8 mouse cellular contexts compared by ENCODE assay signal in the genomic region with DNA sequence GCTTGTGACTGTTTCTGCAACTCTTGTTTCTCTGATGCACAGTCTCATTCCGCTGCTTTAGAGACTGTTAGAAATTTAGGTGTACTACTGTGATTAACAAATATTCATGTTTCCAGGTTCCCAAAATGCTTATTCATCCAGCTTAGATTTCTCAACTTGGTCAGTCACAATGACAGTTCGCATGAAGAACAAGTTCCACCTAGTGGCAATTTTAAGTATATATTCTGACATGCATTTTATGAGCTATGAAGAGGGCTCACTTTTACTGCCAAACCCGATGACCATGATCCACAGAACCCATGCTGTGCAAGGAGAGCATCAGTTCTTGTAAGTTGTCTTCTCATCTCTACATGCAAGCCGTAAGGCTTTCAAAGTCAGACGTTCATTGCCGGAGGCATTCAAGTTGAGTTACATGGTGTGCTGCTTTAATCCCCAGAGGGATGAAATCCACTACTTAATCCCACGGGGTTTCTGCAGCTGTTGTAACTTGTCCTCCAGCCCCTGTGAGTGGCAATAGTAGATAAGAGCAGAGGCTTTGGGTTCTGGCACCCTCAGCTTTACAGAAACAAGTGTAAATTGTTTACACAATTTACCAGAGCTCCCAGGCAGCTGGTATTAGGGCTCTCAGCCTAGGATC. TPM values are rescaled to one million over a fixed set of nuclear protein-coding genes. Genes with fewer than 3 reads are reported as not detected.
DNase-seq lines count a peak whose midpoint lies in the region; ATAC-seq and TF ChIP-seq lines count a peak whose summit lies in the region.

No protein-coding gene starts in this region.

- H3K27me3 ChIP-seq in forebrain, embryonic 14.5 days (replicated peaks; ENCODE audit: control insufficient read depth, insufficient read depth, low read length), result 0 out of 2 replicates have a peak, but pooled peaks cover 2% of the 10 kb centered on the region
- no peaks in the 10 kb centered on the region for H3K27me3 ChIP-seq in forebrain, embryonic 11.5 days (ENCODE audit: control insufficient read depth, insufficient read depth, low read length)
- no peaks in the 10 kb centered on the region for H3K27me3 ChIP-seq in liver, postnatal 0 days (ENCODE audit: insufficient read depth, low read length)
- peaks cover 2% of the 10 kb centered on the region for H3K27me3 ChIP-seq in liver, embryonic 11.5 days (replicated peaks; ENCODE audit: control insufficient read depth, insufficient read depth, low read length)

- no peak overlapping the region for H3K27ac ChIP-seq in forebrain, embryonic 14.5 days (ENCODE audit: low read depth, low read length)
- H3K27ac ChIP-seq in forebrain, embryonic 11.5 days (ENCODE audit: low read depth, low read length), result no peak overlapping the region
- H3K27ac ChIP-seq in liver, postnatal 0 days (ENCODE audit: low read depth), result no peak overlapping the region
- H3K27ac ChIP-seq in liver, embryonic 11.5 days (ENCODE audit: low read depth, low read length), result no peak overlapping the region

- no peak for ATAC-seq in forebrain, embryonic 14.5 days
- no peak for ATAC-seq in forebrain, embryonic 11.5 days (replicated peaks; ENCODE audit: low FRiP score)
- no peak for ATAC-seq in liver, postnatal 0 days
- no peak for ATAC-seq in liver, embryonic 11.5 days (replicated peaks; ENCODE audit: low FRiP score)
- ATAC-seq in erythroid progenitor cell, adult 5-6 weeks (replicated peaks; ENCODE audit: low FRiP score, poor library complexity, severe bottlenecking), result no peak

- H3K36me3 ChIP-seq in forebrain, embryonic 14.5 days (ENCODE audit: control insufficient read depth, insufficient read depth, low read length), result no peaks in the 10 kb centered on the region
- no peaks in the 10 kb centered on the region for H3K36me3 ChIP-seq in forebrain, embryonic 11.5 days (ENCODE audit: control insufficient read depth, insufficient read depth, low read length)
- no peaks in the 10 kb centered on the region for H3K36me3 ChIP-seq in liver, postnatal 0 days (replicated peaks; ENCODE audit: insufficient read depth, low read length)
- no peaks in the 10 kb centered on the region for H3K36me3 ChIP-seq in liver, embryonic 11.5 days (ENCODE audit: control insufficient read depth, insufficient read depth, low read length)

- WGBS in forebrain, embryonic 14.5 days, result 61% methylated on average over 7 of the region's 7 CpGs
- 57% methylated on average over 7 of the region's 7 CpGs for WGBS in forebrain, embryonic 11.5 days
- WGBS in liver, postnatal 0 days (ENCODE audit: insufficient replicate concordance), result 30% methylated on average over 7 of the region's 7 CpGs
- WGBS in liver, embryonic 11.5 days, result 47% methylated on average over 7 of the region's 7 CpGs

- peak; percentile 53 for DNase-seq in forebrain, embryonic 14.5 days (ENCODE audit: low spot score)
- no peak for DNase-seq in forebrain, embryonic 11.5 days (ENCODE audit: low spot score)
- DNase-seq in liver, postnatal 0 days, result no peak
- no peak for DNase-seq in liver, embryonic 11.5 days (ENCODE audit: low spot score)
- DNase-seq in brain, embryonic 14.5 days (ENCODE audit: low read depth), result peak; percentile 30
- DNase-seq in retina, embryonic 14.5 days (ENCODE audit: low spot score), result peak; percentile 61
- DNase-seq in neural tube, embryonic 10.5 days (ENCODE audit: extremely low spot score, low spot score), result no peak

- H3K4me1 ChIP-seq in forebrain, embryonic 14.5 days (ENCODE audit: control insufficient read depth, insufficient read depth, low read length), result no peaks in the 10 kb centered on the region
- no peaks in the 10 kb centered on the region for H3K4me1 ChIP-seq in forebrain, embryonic 11.5 days (replicated peaks; ENCODE audit: control insufficient read depth, insufficient read depth, low read length)
- H3K4me1 ChIP-seq in liver, postnatal 0 days (ENCODE audit: insufficient read depth), result no peaks in the 10 kb centered on the region
- no peaks in the 10 kb centered on the region; the same call in 1 of the 2 replicates for H3K4me1 ChIP-seq in liver, embryonic 11.5 days (replicated peaks; ENCODE audit: control insufficient read depth, insufficient read depth, low read length)

- peak; percentile 65 for TF ChIP-seq CTCF in liver, postnatal 0 days (IDR thresholded peaks at IDR 0.05; ENCODE audit: low read depth)
- TF ChIP-seq CTCF in brain, embryonic 14.5 days (IDR thresholded peaks at IDR 0.05; ENCODE audit: borderline replicate concordance, extremely low read depth, insufficient read depth, insufficient read length), result no peak

- TF ChIP-seq POLR2A in brain, embryonic 14.5 days (IDR thresholded peaks at IDR 0.05; ENCODE audit: borderline replicate concordance, extremely low read depth, insufficient read depth, insufficient read length, poor library complexity, severe bottlenecking), result no peak

- H3K9me3 ChIP-seq in forebrain, embryonic 14.5 days (replicated peaks; ENCODE audit: control insufficient read depth, low read length), result no peaks in the 10 kb centered on the region
- H3K9me3 ChIP-seq in forebrain, embryonic 11.5 days (ENCODE audit: control insufficient read depth, low read length), result no peaks in the 10 kb centered on the region
- H3K9me3 ChIP-seq in liver, postnatal 0 days (ENCODE audit: low read length), result no peaks in the 10 kb centered on the region
- H3K9me3 ChIP-seq in liver, embryonic 11.5 days (ENCODE audit: control insufficient read depth, low read length), result no peaks in the 10 kb centered on the region

- TF ChIP-seq EP300 in liver, postnatal 0 days (IDR thresholded peaks at IDR 0.05; ENCODE audit: low read depth), result no peak

- H3K4me2 ChIP-seq in forebrain, embryonic 14.5 days (ENCODE audit: low read length), result no peak overlapping the region
- H3K4me2 ChIP-seq in forebrain, embryonic 11.5 days (ENCODE audit: low read depth, low read length, severe bottlenecking), result no peak overlapping the region
- H3K4me2 ChIP-seq in liver, postnatal 0 days (ENCODE audit: low read depth, low read length), result no peak overlapping the region
- no peak overlapping the region for H3K4me2 ChIP-seq in liver, embryonic 11.5 days

- no peak overlapping the region for H3K4me3 ChIP-seq in forebrain, embryonic 14.5 days (ENCODE audit: low read depth, low read length)
- no peak overlapping the region for H3K4me3 ChIP-seq in forebrain, embryonic 11.5 days (ENCODE audit: low read depth, low read length)
- no peak overlapping the region for H3K4me3 ChIP-seq in liver, postnatal 0 days (ENCODE audit: low read depth, low read length)
- no peak overlapping the region for H3K4me3 ChIP-seq in liver, embryonic 11.5 days (ENCODE audit: low read depth, low read length)

- no peak overlapping the region for H3K9ac ChIP-seq in forebrain, embryonic 14.5 days (ENCODE audit: low read length)
- H3K9ac ChIP-seq in forebrain, embryonic 11.5 days (ENCODE audit: low read length), result no peak overlapping the region
- H3K9ac ChIP-seq in liver, postnatal 0 days (replicated peaks), result no peak overlapping the region
- no peak overlapping the region for H3K9ac ChIP-seq in liver, embryonic 11.5 days (ENCODE audit: low read depth, low read length)

RNA-seq across cellular contexts. Expression of a gene that starts 6.8 kb away (rescaled TPM):
- not detected in 2 replicates for polyA plus RNA-seq in forebrain, embryonic 14.5 days (2014; fragmentation: Nextera tagmentation; extraction: Ambion mirVana)
- polyA plus RNA-seq in forebrain, embryonic 11.5 days (2014; fragmentation: Nextera tagmentation; extraction: Ambion mirVana), result 0.12 TPM in 1 of 2 replicates, not detected in the other
- 0.05 and 0.07 TPM in 2 replicates for polyA plus RNA-seq in liver, postnatal 0 days (2015; fragmentation: Nextera tagmentation; extraction: Ambion mirVana)
- 0.34 TPM in 1 of 2 replicates, not detected in the other for polyA plus RNA-seq in liver, embryonic 11.5 days (2014; fragmentation: Nextera tagmentation; extraction: Ambion mirVana)
- polyA plus RNA-seq in brain, embryonic 14.5 days (2012; rRNA removed), result 0.04 and 0.05 TPM in 2 replicates
- total RNA-seq in erythroid progenitor cell, adult 5-6 weeks (2015; ENCODE audit: low replicate concordance), result 0.84 TPM in 1 of 2 replicates, not detected in the other
- not detected in 2 replicates for total RNA-seq in erythroid progenitor cell, adult 5-6 weeks (2017; ENCODE audit: low replicate concordance)

RNA-seq across cellular contexts. Expression of a gene that starts 13.8 kb away (rescaled TPM):
- polyA plus RNA-seq in forebrain, embryonic 14.5 days (2014; fragmentation: Nextera tagmentation; extraction: Ambion mirVana), result 8.4 and 10.5 TPM in 2 replicates
- 59.1 and 67.0 TPM in 2 replicates for polyA plus RNA-seq in forebrain, embryonic 11.5 days (2014; fragmentation: Nextera tagmentation; extraction: Ambion mirVana)
- 7.8 and 9.5 TPM in 2 replicates for polyA plus RNA-seq in liver, postnatal 0 days (2015; fragmentation: Nextera tagmentation; extraction: Ambion mirVana)
- polyA plus RNA-seq in liver, embryonic 11.5 days (2014; fragmentation: Nextera tagmentation; extraction: Ambion mirVana), result 45.1 and 47.8 TPM in 2 replicates
- polyA plus RNA-seq in brain, embryonic 14.5 days (2012; rRNA removed), result 10.6 and 16.2 TPM in 2 replicates
- total RNA-seq in erythroid progenitor cell, adult 5-6 weeks (2015; ENCODE audit: low replicate concordance), result 161 and 187 TPM in 2 replicates
- 126 and 183 TPM in 2 replicates for total RNA-seq in erythroid progenitor cell, adult 5-6 weeks (2017; ENCODE audit: low replicate concordance)

RNA-seq across cellular contexts. Expression of a gene that starts 53.2 kb away (rescaled TPM):
- polyA plus RNA-seq in forebrain, embryonic 14.5 days (2014; fragmentation: Nextera tagmentation; extraction: Ambion mirVana), result 34.5 and 40.5 TPM in 2 replicates
- polyA plus RNA-seq in forebrain, embryonic 11.5 days (2014; fragmentation: Nextera tagmentation; extraction: Ambion mirVana), result 30.2 and 34.7 TPM in 2 replicates
- 22.8 and 25.7 TPM in 2 replicates for polyA plus RNA-seq in liver, postnatal 0 days (2015; fragmentation: Nextera tagmentation; extraction: Ambion mirVana)
- polyA plus RNA-seq in liver, embryonic 11.5 days (2014; fragmentation: Nextera tagmentation; extraction: Ambion mirVana), result 40.6 and 45.2 TPM in 2 replicates
- 36.1 and 51.9 TPM in 2 replicates for polyA plus RNA-seq in brain, embryonic 14.5 days (2012; rRNA removed)
- 1.4 TPM in 1 of 2 replicates, not detected in the other for total RNA-seq in erythroid progenitor cell, adult 5-6 weeks (2015; ENCODE audit: low replicate concordance)
- 5.8 and 7.5 TPM in 2 replicates for total RNA-seq in erythroid progenitor cell, adult 5-6 weeks (2017; ENCODE audit: low replicate concordance)

RNA-seq across cellular contexts. Expression of a gene that starts 56.8 kb away (rescaled TPM):
- polyA plus RNA-seq in forebrain, embryonic 14.5 days (2014; fragmentation: Nextera tagmentation; extraction: Ambion mirVana), result 13.7 and 18.2 TPM in 2 replicates
- 34.1 and 36.0 TPM in 2 replicates for polyA plus RNA-seq in forebrain, embryonic 11.5 days (2014; fragmentation: Nextera tagmentation; extraction: Ambion mirVana)
- polyA plus RNA-seq in liver, postnatal 0 days (2015; fragmentation: Nextera tagmentation; extraction: Ambion mirVana), result 3.9 and 4.4 TPM in 2 replicates
- polyA plus RNA-seq in liver, embryonic 11.5 days (2014; fragmentation: Nextera tagmentation; extraction: Ambion mirVana), result 12.5 and 12.8 TPM in 2 replicates
- 19.0 and 19.8 TPM in 2 replicates for polyA plus RNA-seq in brain, embryonic 14.5 days (2012; rRNA removed)
- 8.4 and 12.3 TPM in 2 replicates for total RNA-seq in erythroid progenitor cell, adult 5-6 weeks (2015; ENCODE audit: low replicate concordance)
- 2.0 and 4.5 TPM in 2 replicates for total RNA-seq in erythroid progenitor cell, adult 5-6 weeks (2017; ENCODE audit: low replicate concordance)

Comparison
In these comparisons a context has a peak if more than half of its experiments do, and no peak if none do; other contexts are left out.
1. DNase-seq: peak in forebrain, embryonic 14.5 days (single experiment), brain, embryonic 14.5 days (single experiment) and retina, embryonic 14.5 days (single experiment); none in forebrain, embryonic 11.5 days (single experiment), liver, postnatal 0 days (single experiment), liver, embryonic 11.5 days (single experiment) and neural tube, embryonic 10.5 days (single experiment).